Mouse (Mus musculus) thymus, adult 2 months (tissue): ENCODE data around the gene Psmd9.

Experiments
- CTCF ChIP-seq: fragments of 200-500 bp; IDR thresholded peaks from 2 replicates; pipeline ENCODE4 v1.5.1; 2012; ENCODE audit warnings: mild to moderate bottlenecking, control low read depth, low read length, moderate library complexity, borderline replicate concordance; ENCODE audit not compliant: control insufficient read depth, poor library complexity, insufficient read depth; ENCODE audit errors: extremely low read depth
- POLR2A ChIP-seq: fragments of 200-500 bp; IDR thresholded peaks from 2 replicates; pipeline ENCODE4 v1.6.1; 2012; ENCODE audit warnings: mild to moderate bottlenecking, low read length, control low read depth, moderate library complexity; ENCODE audit not compliant: control insufficient read depth, poor library complexity, insufficient read depth; ENCODE audit errors: extremely low read depth

- no peak for TF ChIP-seq CTCF
- no peak for TF ChIP-seq POLR2A
Observed at GRCm38 (mm10) chr5:123195500-123196000, 26.3 kb downstream of the Psmd9 start.
